Mouse (Mus musculus) kidney, postnatal 0 days (tissue): Measurements from ENCODE around the gene Gm14597. TPM values are rescaled to one million over a fixed set of nuclear protein-coding genes. Genes with fewer than 3 reads are reported as not detected.
"Not testable (repeated sequence)": the region's sequence is repeated elsewhere in the genome, so short reads cannot be mapped to it uniquely, and the experiment has no call there.

ENCODE experiments used
- ATAC-seq: fragments of 200-750 bp; cut with Nextera tagmentation; replicated peaks from 2 replicates; pipeline ENCODE4 v1.8.0; 2017; ENCODE audit warnings: low read depth, moderate number of reproducible peaks, moderate TSS enrichment, moderate library complexity; ENCODE audit not compliant: low FRiP score
- DNase-seq: peaks from one replicate; pipeline ENCODE4 v3.0.0-alpha.2; 2016; ENCODE audit warnings: low spot score
- H3K27ac ChIP-seq: fragments of 300-500 bp; sonication (generic); 2 replicates; pipeline ENCODE4 v1.5.1; 2014; ENCODE audit warnings: mild to moderate bottlenecking
- H3K27me3 ChIP-seq: fragments of 300-500 bp; sonication (generic); 2 replicates; pipeline ENCODE4 v1.6.1; 2014; ENCODE audit warnings: low read length, mixed read lengths; ENCODE audit not compliant: insufficient read depth
- H3K36me3 ChIP-seq: fragments of 300-500 bp; sonication (generic); 2 replicates; pipeline ENCODE4 v1.6.1; 2014; ENCODE audit warnings: low read length, mixed read lengths; ENCODE audit not compliant: insufficient read depth
- H3K4me1 ChIP-seq: fragments of 300-500 bp; sonication (generic); replicated peaks from 2 replicates; pipeline ENCODE4 v1.6.1; 2014; ENCODE audit warnings: antibody characterized with exemption, low read length, mixed read lengths; ENCODE audit not compliant: insufficient read depth
- H3K4me2 ChIP-seq: fragments of 300-500 bp; sonication (generic); 2 replicates; pipeline ENCODE4 v1.6.1; 2014; ENCODE audit warnings: mild to moderate bottlenecking, low read length, moderate library complexity, mixed read lengths
- H3K4me3 ChIP-seq: fragments of 300-500 bp; sonication (generic); replicated peaks from 2 replicates; pipeline ENCODE4 v1.5.1; 2014; ENCODE audit warnings: low read depth, low read length
- H3K9ac ChIP-seq: fragments of 300-500 bp; sonication (generic); 2 replicates; pipeline ENCODE4 v1.6.1; 2014; ENCODE audit warnings: low read depth, low read length
- H3K9me3 ChIP-seq: fragments of 300-500 bp; sonication (generic); replicated peaks from 2 replicates; pipeline ENCODE4 v1.6.1; 2016; ENCODE audit warnings: low read length, inconsistent platforms, mixed read lengths
- CTCF ChIP-seq: IDR thresholded peaks from 2 replicates; pipeline ENCODE4 v1.5.1; 2016; ENCODE audit warnings: antibody characterized with exemption, low read depth, mild to moderate bottlenecking, moderate library complexity
- whole genome bisulfite sequencing: fragments of 180-500 bp; shearing (Covaris S2); extraction: QIAGEN DNeasy Blood & Tissue Kit; methylation state at CpG from one replicate; pipeline ENCODE4 v1.1.7; 2014; 5-methylcytosine and 5-hydroxymethylcytosine counted together
- polyA plus RNA-seq: library from polyadenylated mRNA; unstranded; fragments of >200 nt; fragmentation: Nextera tagmentation; extraction: Ambion mirVana; gene quantifications from 2 replicates; pipeline ENCODE4 v1.2.1, GENCODE M21; 2015

Gene Gm14597
- not detected in 2 replicates for polyA plus RNA-seq

DNA sequence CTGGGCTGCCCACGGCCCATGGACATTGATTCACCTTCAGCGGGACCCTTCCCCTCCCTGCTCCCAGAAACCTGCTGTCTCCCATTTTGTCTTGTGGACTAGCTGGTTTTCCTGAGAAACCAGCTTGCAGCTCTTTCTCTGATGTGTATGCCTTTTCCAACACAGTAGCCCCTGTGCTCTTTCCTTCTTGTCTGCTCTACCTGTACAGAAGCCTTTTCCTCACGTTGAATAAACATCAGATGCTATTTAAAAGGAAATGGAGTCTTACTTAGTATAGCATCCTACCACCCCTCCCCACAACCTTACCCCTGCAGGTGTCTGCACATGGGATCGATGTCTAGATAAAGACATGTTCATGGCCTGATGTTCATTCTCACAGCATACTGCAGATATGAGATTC lies at the start of gene Gm14597:
Gm14597 (minus strand) TSS at position 101 of the 400 bp plus-strand sequence.
- DNase-seq, ATAC-seq, H3K4me1 ChIP-seq, H3K27me3 ChIP-seq, H3K9me3 ChIP-seq, H3K36me3 ChIP-seq: not testable (repeated sequence)
- peak within 1 kb of the TSS; percentile 55 for H3K4me2 ChIP-seq
- H3K4me3 ChIP-seq, result peak within 1 kb of the TSS; percentile 42
- WGBS, result 67% methylated on average over 3 of the region's 4 CpGs
- peak within 1 kb of the TSS; percentile 36 for H3K27ac ChIP-seq
- peak within 1 kb of the TSS; percentile 54 for H3K9ac ChIP-seq

DNA sequence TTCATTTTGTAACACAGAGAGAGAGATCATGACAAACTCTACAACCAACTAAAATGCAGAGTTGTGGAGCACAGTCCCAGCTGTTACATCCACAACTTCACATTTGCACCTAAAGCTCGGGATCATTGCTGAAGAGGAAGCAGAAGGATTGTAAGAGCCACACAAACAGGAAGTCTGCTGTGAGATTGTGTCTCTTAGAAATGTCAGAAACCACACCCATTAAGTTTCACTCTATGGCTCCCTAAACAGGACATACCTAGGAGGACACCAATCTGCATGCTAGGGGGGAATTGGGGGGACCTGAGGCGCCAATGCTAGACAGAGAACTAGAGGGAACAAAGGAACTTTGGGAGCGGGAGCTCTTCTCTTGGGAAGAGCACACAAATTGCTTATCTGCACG lies 44.1 kb upstream of the Gm14597 start:
- not testable (repeated sequence) for H3K4me3 ChIP-seq, H3K27ac ChIP-seq, H3K4me2 ChIP-seq, H3K36me3 ChIP-seq, ATAC-seq, DNase-seq, H3K9ac ChIP-seq, H3K9me3 ChIP-seq, H3K4me1 ChIP-seq, H3K27me3 ChIP-seq
- 61% methylated on average over 4 of the region's 4 CpGs for WGBS

DNA sequence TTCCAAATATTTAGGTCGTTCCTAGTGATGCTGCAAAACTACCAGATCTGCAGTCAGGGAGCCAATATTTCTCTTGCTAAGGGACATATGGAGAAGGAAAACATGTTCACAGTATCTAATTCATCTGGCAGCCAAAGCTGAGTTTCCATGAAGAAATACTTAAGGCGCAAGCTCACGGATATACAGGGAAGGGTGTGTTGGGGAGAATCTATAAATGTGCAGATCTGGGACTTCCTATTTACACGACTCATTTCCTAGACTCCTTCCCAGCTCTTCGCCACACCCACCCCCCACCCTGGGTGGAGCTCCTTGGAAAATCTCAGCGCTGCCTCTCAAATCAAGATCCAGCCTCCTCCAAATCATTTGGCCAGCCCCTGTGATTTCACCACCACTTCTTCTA lies 37.1 kb upstream of the Gm14597 start:
- no peak overlapping the region for H3K27ac ChIP-seq
- 75% methylated on average over 6 of the region's 6 CpGs for WGBS
- no peak overlapping the region for H3K9ac ChIP-seq
- H3K27me3 ChIP-seq, result no peaks in the 10 kb centered on the region
- no peak for TF ChIP-seq CTCF
- no peaks in the 10 kb centered on the region for H3K4me1 ChIP-seq
- DNase-seq (peak; percentile 1), ATAC-seq (no peak)
- H3K9me3 ChIP-seq, result no peaks in the 10 kb centered on the region
- no peak overlapping the region for H3K4me3 ChIP-seq
- no peak overlapping the region for H3K4me2 ChIP-seq
- H3K36me3 ChIP-seq, result no peaks in the 10 kb centered on the region

- 0 out of 2 replicates have a peak within 1 kb of the TSS, but pooled peaks have one; percentile 19 for H3K27ac ChIP-seq
- H3K9ac ChIP-seq, H3K4me1 ChIP-seq, H3K9me3 ChIP-seq, H3K36me3 ChIP-seq, H3K27me3 ChIP-seq: not testable (repeated sequence)
- peak; percentile 88 for DNase-seq
- peak within 1 kb of the TSS; percentile 20; the same call in 1 of the 2 replicates for H3K4me3 ChIP-seq
- 33% methylated on average over 12 of the region's 50 CpGs for WGBS
- ATAC-seq, result peak; percentile 96
- H3K4me2 ChIP-seq, result peak within 1 kb of the TSS; percentile 41; the same call in 1 of the 2 replicates
Measured at GRCm38 (mm10) chrX:53642980-53643961, 34.5 kb upstream of the Gm14597 start, which contains the start of gene Rtl8a. Gene Rtl8a, minus strand, starts transcription at chrX:53643682.

DNA sequence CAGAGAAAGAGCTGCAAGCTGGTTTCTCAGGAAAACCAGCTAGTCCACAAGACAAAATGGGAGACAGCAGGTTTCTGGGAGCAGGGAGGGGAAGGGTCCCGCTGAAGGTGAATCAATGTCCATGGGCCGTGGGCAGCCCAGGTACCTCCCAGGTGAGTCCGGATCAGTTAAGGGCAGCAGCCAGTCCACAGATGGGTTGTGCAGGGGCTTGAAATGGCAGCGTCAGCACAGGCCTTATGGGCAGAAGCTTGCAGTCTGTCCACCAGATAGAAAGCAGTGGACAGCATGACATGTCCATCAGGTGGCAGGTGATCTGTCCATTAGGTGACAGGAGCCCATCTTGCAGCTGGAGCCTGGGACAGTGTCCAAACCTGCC lies 33.8 kb upstream of the Gm14597 start:
- not testable (repeated sequence) for DNase-seq, ATAC-seq, H3K36me3 ChIP-seq, H3K9ac ChIP-seq, H3K9me3 ChIP-seq, H3K27ac ChIP-seq, H3K4me1 ChIP-seq, H3K27me3 ChIP-seq, H3K4me3 ChIP-seq
- 28% methylated on average over 4 of the region's 4 CpGs for WGBS
- peak overlapping the region; percentile 25; the same call in 1 of the 2 replicates for H3K4me2 ChIP-seq

DNA sequence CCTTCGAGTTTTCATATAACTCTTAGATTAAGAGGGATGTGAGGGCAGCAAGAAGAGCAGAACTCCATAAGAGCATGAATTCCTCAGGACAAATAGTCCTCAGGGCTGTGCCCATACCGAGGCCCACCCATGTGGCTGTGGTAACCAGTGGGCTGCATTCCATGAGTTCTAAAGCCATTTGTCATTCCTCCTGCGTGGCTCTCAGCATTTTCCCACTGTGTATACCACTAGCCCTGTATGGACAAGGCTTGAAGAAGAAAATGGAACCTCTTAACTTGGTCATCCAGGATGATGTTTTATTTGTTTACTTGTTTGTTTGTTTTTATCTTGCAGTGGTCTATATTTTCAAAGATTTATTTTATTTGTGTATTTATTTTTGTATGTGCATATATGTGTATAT lies 29.3 kb upstream of the Gm14597 start:
- not testable (repeated sequence) for H3K9ac ChIP-seq, H3K27me3 ChIP-seq, H3K4me3 ChIP-seq, ATAC-seq, H3K27ac ChIP-seq, H3K4me2 ChIP-seq, H3K9me3 ChIP-seq, DNase-seq, H3K4me1 ChIP-seq, H3K36me3 ChIP-seq
- WGBS, result 66% methylated on average over 3 of the region's 3 CpGs

- ATAC-seq, DNase-seq: not testable (repeated sequence)
Measured at GRCm38 (mm10) chrX:53611395-53611794, 2.6 kb upstream of the Gm14597 start.

More at GRCm38 (mm10) chrX:53611395-53611794, 2.6 kb upstream of the Gm14597 start:
- H3K27ac ChIP-seq, H3K27me3 ChIP-seq, H3K9ac ChIP-seq, H3K4me1 ChIP-seq, H3K9me3 ChIP-seq, H3K36me3 ChIP-seq, H3K4me3 ChIP-seq, H3K4me2 ChIP-seq: not testable (repeated sequence)
